Comparison of ENCODE assay signal across 8 mouse cellular contexts in the genomic region with DNA sequence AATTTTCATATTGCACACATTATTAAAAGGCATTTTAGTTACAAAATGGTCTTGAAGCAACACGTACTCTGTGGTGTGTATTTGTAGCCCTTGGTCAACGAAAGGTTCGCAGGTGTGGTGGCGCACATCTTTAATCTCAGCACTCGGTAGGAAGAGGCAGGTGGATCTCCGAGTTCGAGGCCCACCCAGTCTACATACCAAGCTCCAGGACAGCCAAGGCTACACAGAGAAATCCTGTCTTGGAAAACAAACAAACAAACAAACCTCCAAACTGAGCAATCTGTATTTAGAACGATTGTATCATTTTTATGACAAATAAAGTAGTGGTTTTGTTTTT. TPM values are rescaled to one million over a fixed set of nuclear protein-coding genes. Genes with fewer than 3 reads are reported as not detected.
DNase-seq lines count a peak whose midpoint lies in the region; ATAC-seq and TF ChIP-seq lines count a peak whose summit lies in the region.

No protein-coding gene starts in this region.

- H3K9me3 ChIP-seq in heart, embryonic 15.5 days (replicated peaks), result no peaks in the 10 kb centered on the region
- H3K9me3 ChIP-seq in G1E (replicated peaks), result no peaks in the 10 kb centered on the region
- no peaks in the 10 kb centered on the region for H3K9me3 ChIP-seq in hindbrain, embryonic 13.5 days
- H3K9me3 ChIP-seq in midbrain, embryonic 16.5 days (replicated peaks; ENCODE audit: control insufficient read depth, low read length, poor library complexity, severe bottlenecking), result no peaks in the 10 kb centered on the region

- no peak for DNase-seq in heart, adult 18-20 months
- DNase-seq in G1E (ENCODE audit: low spot score), result no peak
- no peak for DNase-seq in B cell, adult 2 months
- no peak for DNase-seq in embryo, embryonic 11 days
- no peak for DNase-seq in layer of hippocampus, adult 9-11 months

- no peak for TF ChIP-seq CTCF in G1E (IDR thresholded peaks at IDR 0.05; ENCODE audit: low read depth, low read length)

- WGBS in heart, embryonic 15.5 days, result 71% methylated on average over 8 of the region's 8 CpGs
- 82% methylated on average over 8 of the region's 8 CpGs for WGBS in hindbrain, embryonic 13.5 days
- 84% methylated on average over 8 of the region's 8 CpGs for WGBS in midbrain, embryonic 16.5 days

- peaks cover 15% of the 10 kb centered on the region for H3K4me1 ChIP-seq in heart, embryonic 15.5 days (replicated peaks)
- peaks cover 44% of the 10 kb centered on the region for H3K4me1 ChIP-seq in G1E (ENCODE audit: insufficient read depth, low read depth, low read length)
- peaks cover 19% of the 10 kb centered on the region for H3K4me1 ChIP-seq in hindbrain, embryonic 13.5 days (replicated peaks)
- H3K4me1 ChIP-seq in midbrain, embryonic 16.5 days (ENCODE audit: control insufficient read depth, insufficient read depth, low read length), result peaks cover 20% of the 10 kb centered on the region

- peak overlapping the region; percentile 77 for H3K4me2 ChIP-seq in heart, embryonic 15.5 days
- H3K4me2 ChIP-seq in hindbrain, embryonic 13.5 days, result peak overlapping the region; percentile 88
- peak overlapping the region; percentile 79 for H3K4me2 ChIP-seq in midbrain, embryonic 16.5 days (ENCODE audit: low read length)

- no peak for ATAC-seq in heart, embryonic 15.5 days (replicated peaks; ENCODE audit: insufficient number of reproducible peaks, insufficient read depth, low FRiP score, low read depth)
- ATAC-seq in G1E (ENCODE audit: extremely low read depth, insufficient number of reproducible peaks, low FRiP score, poor library complexity, severe bottlenecking), result no peak
- ATAC-seq in hindbrain, embryonic 13.5 days (ENCODE audit: low FRiP score), result no peak
- ATAC-seq in midbrain, embryonic 16.5 days, result no peak

- H3K36me3 ChIP-seq in heart, embryonic 15.5 days, result no peaks in the 10 kb centered on the region
- peaks cover 44% of the 10 kb centered on the region for H3K36me3 ChIP-seq in G1E (replicated peaks)
- H3K36me3 ChIP-seq in hindbrain, embryonic 13.5 days, result no peaks in the 10 kb centered on the region
- H3K36me3 ChIP-seq in midbrain, embryonic 16.5 days (ENCODE audit: control insufficient read depth, insufficient read depth, low read length), result no peaks in the 10 kb centered on the region

- peak overlapping the region; percentile 94 for H3K4me3 ChIP-seq in heart, embryonic 15.5 days
- H3K4me3 ChIP-seq in G1E (ENCODE audit: low read depth, low read length), result peak overlapping the region; percentile 97
- peak overlapping the region; percentile 89 for H3K4me3 ChIP-seq in hindbrain, embryonic 13.5 days
- H3K4me3 ChIP-seq in midbrain, embryonic 16.5 days (ENCODE audit: low read depth, low read length), result peak overlapping the region; percentile 78

- H3K27me3 ChIP-seq in heart, embryonic 15.5 days, result no peaks in the 10 kb centered on the region
- no peaks in the 10 kb centered on the region for H3K27me3 ChIP-seq in G1E (ENCODE audit: insufficient read depth, low read length)
- H3K27me3 ChIP-seq in hindbrain, embryonic 13.5 days, result no peaks in the 10 kb centered on the region
- no peaks in the 10 kb centered on the region for H3K27me3 ChIP-seq in midbrain, embryonic 16.5 days (ENCODE audit: control insufficient read depth, insufficient read depth, low read depth, low read length)

- H3K27ac ChIP-seq in heart, embryonic 15.5 days, result no peak overlapping the region
- no peak overlapping the region for H3K27ac ChIP-seq in hindbrain, embryonic 13.5 days
- H3K27ac ChIP-seq in midbrain, embryonic 16.5 days (ENCODE audit: low read length), result no peak overlapping the region

- peak overlapping the region; percentile 88 for H3K9ac ChIP-seq in heart, embryonic 15.5 days
- peak overlapping the region; percentile 95 for H3K9ac ChIP-seq in hindbrain, embryonic 13.5 days
- H3K9ac ChIP-seq in midbrain, embryonic 16.5 days (ENCODE audit: low read depth, low read length), result peak overlapping the region; percentile 82

RNA-seq across cellular contexts. Expression of gene Lin9, which starts 1.2 kb away (rescaled TPM):
- polyA plus RNA-seq in heart, embryonic 15.5 days (2015; fragmentation: Nextera tagmentation; extraction: Ambion mirVana), result 12.3 and 13.4 TPM in 2 replicates
- total RNA-seq in heart, adult 18-20 months (2021), result 1 to 10 TPM; 2.0 to 2.1 TPM
- 37.2 and 38.6 TPM in 2 replicates for total RNA-seq in G1E (2014; fragmentation: Nextera tagmentation)
- 33.6 and 37.3 TPM in 2 replicates for total RNA-seq in G1E (2017)
- polyA plus RNA-seq in G1E (2012), result 0.51 and 0.77 TPM in 2 replicates
- 12.2 and 13.8 TPM in 2 replicates for polyA plus RNA-seq in hindbrain, embryonic 13.5 days (2015; fragmentation: Nextera tagmentation; extraction: Ambion mirVana)
- 9.5 and 11.8 TPM in 2 replicates for polyA plus RNA-seq in midbrain, embryonic 16.5 days (2015; fragmentation: Nextera tagmentation; extraction: Ambion mirVana)

RNA-seq across cellular contexts. Expression of gene Mixl1, which starts 54.6 kb away (rescaled TPM):
- 0.08 TPM in 1 of 2 replicates, not detected in the other for polyA plus RNA-seq in heart, embryonic 15.5 days (2015; fragmentation: Nextera tagmentation; extraction: Ambion mirVana)
- total RNA-seq in heart, adult 18-20 months (2021), result not detected
- not detected in 2 replicates for total RNA-seq in G1E (2014; fragmentation: Nextera tagmentation)
- 0.11 and 0.12 TPM in 2 replicates for total RNA-seq in G1E (2017)
- not detected in 2 replicates for polyA plus RNA-seq in G1E (2012)
- 0.08 TPM in 1 of 2 replicates, not detected in the other for polyA plus RNA-seq in hindbrain, embryonic 13.5 days (2015; fragmentation: Nextera tagmentation; extraction: Ambion mirVana)
- 0.15 and 0.32 TPM in 2 replicates for polyA plus RNA-seq in midbrain, embryonic 16.5 days (2015; fragmentation: Nextera tagmentation; extraction: Ambion mirVana)
